Mouse (Mus musculus) stomach, embryonic 16.5 days (tissue): ENCODE data around the gene Apoa4. TPM values are rescaled to one million over a fixed set of nuclear protein-coding genes. Genes with fewer than 3 reads are reported as not detected.
A peak's percentile ranks its signal among the peaks of the same experiment; 100 is the strongest.

ENCODE experiments used
- ATAC-seq: fragments of 200-750 bp; cut with Nextera tagmentation; 2 replicates; pipeline ENCODE4 v1.8.0; 2017; ENCODE audit warnings: moderate number of reproducible peaks, moderate TSS enrichment; ENCODE audit not compliant: insufficient read depth, low FRiP score
- H3K27ac ChIP-seq: fragments of 300-500 bp; sonication (generic); 2 replicates; pipeline ENCODE4 v1.5.1; 2014; ENCODE audit warnings: low read length
- H3K27me3 ChIP-seq: fragments of 300-500 bp; sonication (generic); 2 replicates; pipeline ENCODE4 v1.6.1; 2014; ENCODE audit warnings: low read length, control low read depth, mixed read lengths; ENCODE audit not compliant: control insufficient read depth, insufficient read depth
- H3K36me3 ChIP-seq: fragments of 300-500 bp; sonication (generic); 2 replicates; pipeline ENCODE4 v1.6.1; 2014; ENCODE audit warnings: low read length; ENCODE audit not compliant: control insufficient read depth, insufficient read depth
- H3K4me1 ChIP-seq: fragments of 300-500 bp; sonication (generic); 2 replicates; pipeline ENCODE4 v1.6.1; 2014; ENCODE audit warnings: low read length, control low read depth, mixed read lengths; ENCODE audit not compliant: control insufficient read depth, insufficient read depth
- H3K4me2 ChIP-seq: fragments of 300-500 bp; sonication (generic); 2 replicates; pipeline ENCODE4 v1.6.1; 2014; ENCODE audit warnings: low read depth, low read length, mixed read lengths
- H3K4me3 ChIP-seq: fragments of 300-500 bp; sonication (generic); replicated peaks from 2 replicates; pipeline ENCODE4 v1.5.1; 2014; ENCODE audit warnings: mild to moderate bottlenecking, low read length
- H3K9ac ChIP-seq: fragments of 300-500 bp; sonication (generic); 2 replicates; pipeline ENCODE4 v1.6.1; 2014; ENCODE audit warnings: low read length
- H3K9me3 ChIP-seq: fragments of 300-500 bp; sonication (generic); replicated peaks from 2 replicates; pipeline ENCODE4 v1.6.1; 2016; ENCODE audit warnings: low read length, control low read depth; ENCODE audit not compliant: control insufficient read depth
- WGBS: fragments of 180-500 bp; shearing (Covaris S2); extraction: QIAGEN DNeasy Blood & Tissue Kit; methylation state at CpG from one replicate; pipeline ENCODE4 v1.1.7; 2014; 5-methylcytosine and 5-hydroxymethylcytosine counted together
- polyA plus RNA-seq: library from polyadenylated mRNA; unstranded; fragments of >200 nt; fragmentation: Nextera tagmentation; extraction: Ambion mirVana; gene quantifications from 2 replicates; pipeline ENCODE4 v1.2.1, GENCODE M21; 2015

Apoa4 gene
- polyA plus RNA-seq, 1 experiment from 2014 or later = 228 TPM

GRCm38 (mm10) chr9:46235196-46235595 lies 5.3 kb upstream of the Apoa4 start:
- H3K9ac ChIP-seq = no peak overlapping the region; the same call in 1 of the 2 replicates
- WGBS = 75% methylated on average over 6 of the region's 6 CpGs
- H3K9me3 ChIP-seq = no peaks in the 10 kb centered on the region
- H3K27ac ChIP-seq = no peak overlapping the region
- H3K4me1 ChIP-seq = peaks cover 4% of the 10 kb centered on the region; the same call in 1 of the 2 replicates
- ATAC-seq = no peak
- no peaks in the 10 kb centered on the region for H3K27me3 ChIP-seq
- H3K4me3 ChIP-seq = no peak overlapping the region
- no peaks in the 10 kb centered on the region for H3K36me3 ChIP-seq
- no peak overlapping the region for H3K4me2 ChIP-seq

- no peak for ATAC-seq
- no peak within 1 kb of the TSS for H3K27ac ChIP-seq
- no peaks in the 10 kb centered on the region for H3K36me3 ChIP-seq
- H3K9me3 ChIP-seq = no peaks in the 10 kb centered on the region
- peaks cover 2% of the 10 kb centered on the region; the same call in 1 of the 2 replicates for H3K4me1 ChIP-seq
- no peak within 1 kb of the TSS; the same call in 1 of the 2 replicates for H3K9ac ChIP-seq
- no peak within 1 kb of the TSS for H3K4me3 ChIP-seq
- H3K4me2 ChIP-seq = no peak within 1 kb of the TSS
- H3K27me3 ChIP-seq = no peaks in the 10 kb centered on the region
These were observed 5.1 kb upstream of the Apoa4 start, which contains the start of gene Apoc3 for GRCm38 (mm10) chr9:46235596-46235648. Apoc3 (minus strand) TSS chr9:46235636.

DNA sequence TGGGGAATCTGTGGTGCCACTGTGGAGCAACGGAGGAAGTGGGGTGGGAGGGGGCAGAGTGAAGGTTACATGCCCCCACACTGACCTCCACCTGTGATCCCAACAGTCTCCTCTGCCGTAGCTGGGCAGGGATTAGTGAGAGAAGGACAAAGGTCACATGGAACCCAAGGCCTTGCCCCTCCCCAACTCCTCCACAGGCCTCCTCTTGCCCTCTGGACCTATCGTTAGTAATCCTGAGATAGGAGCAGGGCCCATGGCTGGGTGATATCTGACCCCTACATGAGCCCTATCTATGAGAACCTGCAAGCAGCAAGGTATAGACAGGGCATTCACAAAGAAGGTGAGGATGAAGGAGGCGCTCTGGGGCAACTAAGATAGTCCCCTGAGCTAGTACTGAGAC lies 4.8 kb upstream of the Apoa4 start:
- no peak overlapping the region for H3K4me2 ChIP-seq
- H3K9ac ChIP-seq = no peak overlapping the region
- 46% methylated on average over 4 of the region's 4 CpGs for WGBS
- no peaks in the 10 kb centered on the region for H3K27me3 ChIP-seq
- no peaks in the 10 kb centered on the region for H3K36me3 ChIP-seq
- H3K9me3 ChIP-seq = no peaks in the 10 kb centered on the region
- H3K4me1 ChIP-seq = 0 out of 2 replicates have a peak, but pooled peaks cover under 1% of the 10 kb centered on the region
- 0 out of 2 replicates have a peak, but pooled peaks have one; percentile 18 for ATAC-seq
- no peak overlapping the region for H3K4me3 ChIP-seq
- H3K27ac ChIP-seq = no peak overlapping the region

DNA sequence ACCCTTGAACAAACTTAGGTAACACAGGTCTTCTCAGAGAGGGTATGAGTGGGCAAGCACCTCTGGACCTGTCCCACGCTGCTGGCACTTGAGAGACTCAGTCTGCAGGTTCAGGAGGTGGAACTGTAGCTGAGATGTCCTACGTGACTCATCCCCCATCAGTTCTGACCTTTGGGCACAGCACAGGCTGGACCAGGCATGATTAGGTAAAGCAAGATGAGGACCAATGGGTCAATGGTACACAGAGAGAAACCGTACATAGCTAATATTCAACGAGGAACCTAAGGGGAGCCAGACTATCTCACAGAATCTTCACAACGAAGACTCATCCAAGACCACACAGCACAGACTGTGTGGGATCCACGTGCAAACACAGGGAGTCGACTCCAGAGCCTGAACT lies 1.6 kb upstream of the Apoa4 start:
- H3K4me1 ChIP-seq = 0 out of 2 replicates have a peak, but pooled peaks cover 4% of the 10 kb centered on the region
- H3K27ac ChIP-seq = no peak overlapping the region
- H3K36me3 ChIP-seq = no peaks in the 10 kb centered on the region
- H3K4me3 ChIP-seq = no peak overlapping the region
- 83% methylated on average over 7 of the region's 7 CpGs for WGBS
- no peaks in the 10 kb centered on the region for H3K27me3 ChIP-seq
- ATAC-seq = no peak
- H3K4me2 ChIP-seq = no peak overlapping the region
- H3K9ac ChIP-seq = no peak overlapping the region
- H3K9me3 ChIP-seq = no peaks in the 10 kb centered on the region

DNA sequence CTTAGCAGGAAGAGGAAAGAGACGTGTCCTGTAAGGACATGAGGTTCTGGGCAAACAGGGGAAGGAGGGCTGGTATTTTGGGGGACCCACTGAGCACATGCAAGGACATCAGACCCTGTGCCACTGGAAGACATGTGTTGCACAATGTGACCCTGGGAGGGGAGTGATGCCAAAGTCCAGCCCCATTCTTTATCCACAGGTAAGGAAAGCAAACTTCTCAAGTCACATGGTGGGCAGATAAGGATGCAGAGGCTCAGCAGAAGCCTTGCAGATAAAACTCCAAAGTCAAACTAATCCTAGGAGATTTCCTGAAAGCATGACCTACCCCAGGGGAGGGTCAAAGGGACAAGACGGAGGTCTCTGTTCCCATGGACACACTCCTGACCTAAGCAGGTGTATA lies 1.3 kb downstream of the Apoa4 start:
- Histone ChIP-seq H3K36me3 (no peaks in the 10 kb centered on the region), H3K4me1 (0 out of 2 replicates have a peak, but pooled peaks cover 4% of the 10 kb centered on the region), H3K27ac (no peak overlapping the region), H3K9ac (no peak overlapping the region), H3K4me2 (no peak overlapping the region), H3K4me3 (no peak overlapping the region), H3K27me3 (no peaks in the 10 kb centered on the region), H3K9me3 (no peaks in the 10 kb centered on the region)
- ATAC-seq = peak; percentile 70
- WGBS = 54% methylated on average over 2 of the region's 2 CpGs

GRCm38 (mm10) chr9:46243122-46243521 lies 2.6 kb downstream of the Apoa4 start:
- no peak overlapping the region for H3K4me2 ChIP-seq
- H3K36me3 ChIP-seq = no peaks in the 10 kb centered on the region
- H3K27ac ChIP-seq = no peak overlapping the region
- no peaks in the 10 kb centered on the region for H3K9me3 ChIP-seq
- H3K27me3 ChIP-seq = no peaks in the 10 kb centered on the region
- H3K4me3 ChIP-seq = no peak overlapping the region
- 67% methylated on average over 4 of the region's 4 CpGs for WGBS
- H3K9ac ChIP-seq = no peak overlapping the region
- H3K4me1 ChIP-seq = 0 out of 2 replicates have a peak, but pooled peaks cover 4% of the 10 kb centered on the region
- ATAC-seq = no peak

GRCm38 (mm10) chr9:46243584-46243983 lies 3.1 kb downstream of the Apoa4 start:
- Histone ChIP-seq H3K4me3 (no peak overlapping the region), H3K9ac (no peak overlapping the region), H3K36me3 (no peaks in the 10 kb centered on the region), H3K4me2 (no peak overlapping the region), H3K9me3 (no peaks in the 10 kb centered on the region), H3K4me1 (0 out of 2 replicates have a peak, but pooled peaks cover 4% of the 10 kb centered on the region), H3K27ac (no peak overlapping the region), H3K27me3 (no peaks in the 10 kb centered on the region)
- no peak for ATAC-seq
- 53% methylated on average over 8 of the region's 8 CpGs for WGBS

GRCm38 (mm10) chr9:46246752-46247324 lies 6.3 kb downstream of the Apoa4 start:
- peak; percentile 79 for ATAC-seq
- Histone ChIP-seq H3K4me3 (no peak overlapping the region), H3K27ac (no peak overlapping the region), H3K4me2 (no peak overlapping the region), H3K9me3 (no peaks in the 10 kb centered on the region), H3K4me1 (0 out of 2 replicates have a peak, but pooled peaks cover 4% of the 10 kb centered on the region), H3K27me3 (no peaks in the 10 kb centered on the region), H3K9ac (no peak overlapping the region), H3K36me3 (no peaks in the 10 kb centered on the region)
- WGBS = 22% methylated on average over 11 of the region's 11 CpGs

- no peak for ATAC-seq
- no peaks in the 10 kb centered on the region for H3K9me3 ChIP-seq
- no peaks in the 10 kb centered on the region for H3K4me1 ChIP-seq
- 89% methylated on average over 7 of the region's 7 CpGs for WGBS
- no peak overlapping the region for H3K4me2 ChIP-seq
- no peak overlapping the region for H3K9ac ChIP-seq
- no peak overlapping the region for H3K27ac ChIP-seq
- no peak overlapping the region for H3K4me3 ChIP-seq
- H3K27me3 ChIP-seq = no peaks in the 10 kb centered on the region
- no peaks in the 10 kb centered on the region for H3K36me3 ChIP-seq
These were observed 15.7 kb downstream of the Apoa4 start for GRCm38 (mm10) chr9:46256177-46256576.
